Mouse (Mus musculus) hindbrain, postnatal 0 days (tissue): ENCODE measurements around the gene Plbd1. TPM values are rescaled to one million over a fixed set of nuclear protein-coding genes. Genes with fewer than 3 reads are reported as not detected.

ENCODE experiments used
- ATAC-seq: fragments of 200-750 bp; cut with Nextera tagmentation; 2 replicates; pipeline ENCODE4 v1.8.0; 2017; ENCODE audit warnings: mild to moderate bottlenecking, moderate TSS enrichment, moderate library complexity
- DNase-seq: peaks from one replicate; pipeline ENCODE4 v3.0.0-alpha.2; 2015; ENCODE audit warnings: low spot score
- H3K27ac ChIP-seq: fragments of 300-500 bp; sonication (generic); 2 replicates; pipeline ENCODE4 v1.5.1; 2014; ENCODE audit warnings: mild to moderate bottlenecking
- H3K27me3 ChIP-seq: fragments of 300-500 bp; sonication (generic); 2 replicates; pipeline ENCODE4 v1.6.1; 2014; ENCODE audit warnings: low read length, mixed read lengths; ENCODE audit not compliant: insufficient read depth
- H3K36me3 ChIP-seq: fragments of 300-500 bp; sonication (generic); 2 replicates; pipeline ENCODE4 v1.6.1; 2014; ENCODE audit warnings: low read length, mixed read lengths; ENCODE audit not compliant: insufficient read depth
- H3K4me1 ChIP-seq: fragments of 300-500 bp; sonication (generic); 2 replicates; pipeline ENCODE4 v1.6.1; 2014; ENCODE audit warnings: antibody characterized with exemption, low read length, mixed read lengths; ENCODE audit not compliant: insufficient read depth
- H3K4me2 ChIP-seq: fragments of 300-500 bp; sonication (generic); 2 replicates; pipeline ENCODE4 v1.6.1; 2014; ENCODE audit warnings: low read depth, mild to moderate bottlenecking, low read length, moderate library complexity, mixed read lengths
- H3K4me3 ChIP-seq: fragments of 300-500 bp; sonication (generic); 2 replicates; pipeline ENCODE4 v1.5.1; 2014; ENCODE audit warnings: low read length
- H3K9ac ChIP-seq: fragments of 300-500 bp; sonication (generic); replicated peaks from 2 replicates; pipeline ENCODE4 v1.6.1; 2014; ENCODE audit warnings: mild to moderate bottlenecking, low read length, moderate library complexity, mixed read lengths
- H3K9me3 ChIP-seq: fragments of 300-500 bp; sonication (generic); 2 replicates; pipeline ENCODE4 v1.6.1; 2016; ENCODE audit warnings: low read length, mixed read lengths
- CTCF ChIP-seq: IDR thresholded peaks from 2 replicates; pipeline ENCODE4 v1.5.1; 2016; ENCODE audit warnings: antibody characterized with exemption, control low read depth, low read depth
- WGBS: fragments of 180-500 bp; shearing (Covaris S2); extraction: QIAGEN DNeasy Blood & Tissue Kit; methylation state at CpG from one replicate; pipeline ENCODE4 v1.1.7; 2014; 5-methylcytosine and 5-hydroxymethylcytosine counted together
- polyA plus RNA-seq: library from polyadenylated mRNA; unstranded; fragments of >200 nt; fragmentation: Nextera tagmentation; extraction: Ambion mirVana; gene quantifications from 2 replicates; pipeline ENCODE4 v1.2.1, GENCODE M21; 2015
- total RNA-seq: library from RNA; depleted of rRNA; stranded (reverse); fragments of >200 nt; gene quantifications from 2 replicates; pipeline ENCODE4 v1.2.3, GENCODE M21; 2014

Gene Plbd1
- total and polyA plus RNA-seq, 2 experiments from 2014 or later: 1.3 TPM; not detected in 1

DNA sequence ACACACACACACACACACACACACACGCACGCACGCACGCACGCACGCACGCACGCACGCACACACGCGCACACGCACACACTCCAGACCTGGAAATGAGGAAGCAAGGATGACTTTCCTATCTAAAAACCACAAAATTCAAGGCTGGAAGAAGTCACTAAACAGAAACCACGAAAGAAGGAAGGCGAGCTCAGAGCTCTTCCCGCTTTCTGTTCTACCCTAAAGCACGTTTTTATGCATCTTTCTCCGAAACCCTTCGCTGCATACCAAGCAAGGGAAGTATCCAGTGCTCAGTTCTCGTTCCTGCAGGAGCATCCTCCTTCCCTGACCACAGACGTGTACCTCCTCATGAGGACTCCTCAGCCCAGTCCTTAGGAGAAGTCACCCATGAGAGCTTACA, 7.3 kb downstream of the Plbd1 start:
- no peak for TF ChIP-seq CTCF
- DNase-seq (no peak), ATAC-seq (no peak)
- Histone ChIP-seq H3K27ac (no peak overlapping the region), H3K36me3 (no peaks in the 10 kb centered on the region), H3K4me2 (no peak overlapping the region), H3K4me3 (no peak overlapping the region), H3K9ac (no peak overlapping the region), H3K9me3 (no peaks in the 10 kb centered on the region), H3K4me1 (no peaks in the 10 kb centered on the region), H3K27me3 (no peaks in the 10 kb centered on the region)
- 82% methylated on average over 20 of the region's 20 CpGs for WGBS

DNA sequence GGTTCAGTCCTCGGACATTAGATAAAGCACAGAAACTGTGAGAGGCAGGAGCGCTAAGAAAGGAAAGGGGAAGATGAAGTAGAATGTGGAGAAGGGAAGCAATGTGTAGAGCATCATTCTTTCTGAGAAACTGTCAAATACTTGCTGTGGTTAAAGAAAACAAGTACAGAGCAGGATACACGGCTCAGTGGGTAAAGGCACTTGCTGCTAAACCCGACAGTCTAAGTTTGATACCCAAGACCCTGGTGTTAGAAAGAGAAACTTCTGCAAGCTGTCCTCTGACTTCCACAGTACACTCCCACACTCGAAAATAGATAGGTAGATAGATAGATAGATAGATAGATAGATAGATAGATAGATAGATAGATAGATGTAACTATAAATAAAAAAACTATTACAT, 8.4 kb downstream of the Plbd1 start:
- H3K4me1 ChIP-seq: no peaks in the 10 kb centered on the region
- TF ChIP-seq CTCF: no peak
- H3K4me2 ChIP-seq: no peak overlapping the region
- WGBS: 66% methylated on average over 5 of the region's 5 CpGs
- H3K4me3 ChIP-seq: no peak overlapping the region
- no peaks in the 10 kb centered on the region for H3K27me3 ChIP-seq
- no peaks in the 10 kb centered on the region for H3K9me3 ChIP-seq
- DNase-seq (no peak), ATAC-seq (no peak)
- no peak overlapping the region for H3K27ac ChIP-seq
- no peaks in the 10 kb centered on the region for H3K36me3 ChIP-seq
- H3K9ac ChIP-seq: no peak overlapping the region

DNA sequence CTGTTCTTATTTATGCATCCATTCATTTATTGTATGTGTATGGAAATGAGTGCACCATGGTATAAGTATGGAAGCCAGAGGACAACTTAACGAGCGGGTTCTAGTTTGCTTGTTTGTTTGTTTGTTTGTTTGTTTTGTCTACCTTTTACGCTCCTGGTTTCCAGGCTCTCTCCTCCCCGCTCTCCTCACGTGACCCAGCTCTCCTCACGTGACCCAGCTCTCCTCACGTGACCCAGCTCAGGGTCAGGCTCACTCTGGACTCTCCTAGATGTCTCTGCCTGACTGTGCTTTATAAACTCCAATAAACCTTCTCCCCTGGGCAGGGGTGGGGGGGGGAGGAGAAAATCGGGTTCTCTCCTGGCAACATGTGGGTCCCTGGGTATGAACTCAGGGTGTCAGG, 11.1 kb downstream of the Plbd1 start:
- WGBS: 92% methylated on average over 8 of the region's 8 CpGs
- Histone ChIP-seq H3K27me3 (no peaks in the 10 kb centered on the region), H3K9ac (no peak overlapping the region), H3K4me3 (no peak overlapping the region), H3K36me3 (no peaks in the 10 kb centered on the region), H3K27ac (no peak overlapping the region), H3K4me1 (no peaks in the 10 kb centered on the region; the same call in 1 of the 2 replicates), H3K4me2 (no peak overlapping the region), H3K9me3 (no peaks in the 10 kb centered on the region)
- ATAC-seq (no peak), DNase-seq (no peak)
- TF ChIP-seq CTCF: no peak

DNA sequence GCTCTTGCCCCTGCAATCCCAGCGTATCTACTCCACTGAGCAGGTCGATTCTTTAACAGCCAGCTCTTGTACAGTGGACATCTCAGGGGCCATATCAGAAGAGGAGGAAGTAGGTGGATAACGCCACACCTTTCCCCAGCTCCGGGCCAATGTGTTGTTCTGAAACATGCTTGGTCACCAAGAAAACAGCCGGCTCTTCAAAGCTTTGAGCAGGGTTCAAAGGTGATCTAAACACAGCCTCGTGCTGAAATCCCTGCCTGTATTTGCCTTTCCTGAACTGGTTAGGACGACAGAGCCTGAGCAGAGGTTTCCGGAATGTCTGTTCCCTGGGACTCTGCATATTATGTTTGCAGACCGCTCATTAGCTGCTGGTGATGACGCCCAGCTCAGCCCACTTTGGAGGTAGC, 14.3 kb downstream of the Plbd1 start:
- H3K4me1 ChIP-seq: no peaks in the 10 kb centered on the region; the same call in 1 of the 2 replicates
- H3K4me2 ChIP-seq: no peak overlapping the region
- no peaks in the 10 kb centered on the region for H3K27me3 ChIP-seq
- H3K4me3 ChIP-seq: no peak overlapping the region
- H3K9me3 ChIP-seq: no peaks in the 10 kb centered on the region
- no peaks in the 10 kb centered on the region for H3K36me3 ChIP-seq
- no peak overlapping the region for H3K27ac ChIP-seq
- no peak for TF ChIP-seq CTCF
- H3K9ac ChIP-seq: no peak overlapping the region
- WGBS: 78% methylated on average over 10 of the region's 10 CpGs
- DNase-seq: no peak
- ATAC-seq: no peak

DNA sequence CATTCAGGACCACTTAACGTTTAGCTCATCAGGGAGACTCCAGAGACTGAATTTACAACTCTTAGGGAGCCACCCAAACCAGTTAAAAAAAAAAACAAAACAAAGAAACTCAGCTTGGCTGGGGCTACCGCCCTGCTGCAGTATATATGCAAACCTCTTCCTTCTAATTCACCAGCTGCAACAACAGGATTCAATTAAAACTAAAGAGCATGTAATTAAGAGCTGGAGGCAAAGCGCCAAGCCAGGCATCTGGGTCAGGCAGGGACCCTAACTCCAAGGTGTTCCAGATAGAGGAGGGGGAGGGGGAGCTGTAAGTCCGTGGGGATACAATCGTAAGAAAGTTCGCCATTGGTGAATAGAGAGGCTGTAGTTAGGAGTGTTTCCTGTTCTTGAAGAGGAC, 15.5 kb downstream of the Plbd1 start:
- Histone ChIP-seq H3K36me3 (no peaks in the 10 kb centered on the region), H3K4me3 (no peak overlapping the region), H3K4me1 (no peaks in the 10 kb centered on the region; the same call in 1 of the 2 replicates), H3K9me3 (no peaks in the 10 kb centered on the region), H3K27me3 (no peaks in the 10 kb centered on the region), H3K4me2 (no peak overlapping the region), H3K9ac (no peak overlapping the region), H3K27ac (no peak overlapping the region)
- 28% methylated on average over 6 of the region's 6 CpGs for WGBS
- no peak for TF ChIP-seq CTCF
- 0 out of 2 replicates have a peak, but pooled peaks have one; percentile 35 for ATAC-seq
- peak; percentile 37 for DNase-seq

DNA sequence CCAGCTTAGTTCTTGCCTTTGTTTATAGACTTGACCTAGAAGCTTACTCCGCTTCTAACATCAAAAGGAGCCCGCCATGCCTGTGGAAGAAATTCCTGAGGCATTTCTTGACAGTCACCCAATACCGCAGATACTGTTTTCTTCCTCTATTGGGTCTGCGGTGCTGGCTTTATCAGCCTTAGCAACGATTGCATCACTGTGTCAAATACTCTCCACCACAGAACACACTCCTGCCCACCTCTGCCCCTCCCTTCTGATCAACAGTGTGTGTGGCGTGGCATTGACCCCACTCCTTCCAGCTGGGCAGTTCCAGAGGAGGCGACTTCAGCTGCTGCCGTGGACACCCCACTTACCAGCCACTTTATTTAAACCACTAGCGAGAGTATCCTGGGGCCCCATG, 16.0 kb downstream of the Plbd1 start:
- Histone ChIP-seq H3K27ac (no peak overlapping the region), H3K4me3 (no peak overlapping the region), H3K9me3 (no peaks in the 10 kb centered on the region), H3K27me3 (no peaks in the 10 kb centered on the region), H3K4me2 (no peak overlapping the region), H3K4me1 (no peaks in the 10 kb centered on the region; the same call in 1 of the 2 replicates), H3K36me3 (no peaks in the 10 kb centered on the region), H3K9ac (no peak overlapping the region)
- ATAC-seq (0 out of 2 replicates have a peak, but pooled peaks have one; percentile 12), DNase-seq (no peak)
- 53% methylated on average over 9 of the region's 9 CpGs for WGBS
- no peak for TF ChIP-seq CTCF

DNA sequence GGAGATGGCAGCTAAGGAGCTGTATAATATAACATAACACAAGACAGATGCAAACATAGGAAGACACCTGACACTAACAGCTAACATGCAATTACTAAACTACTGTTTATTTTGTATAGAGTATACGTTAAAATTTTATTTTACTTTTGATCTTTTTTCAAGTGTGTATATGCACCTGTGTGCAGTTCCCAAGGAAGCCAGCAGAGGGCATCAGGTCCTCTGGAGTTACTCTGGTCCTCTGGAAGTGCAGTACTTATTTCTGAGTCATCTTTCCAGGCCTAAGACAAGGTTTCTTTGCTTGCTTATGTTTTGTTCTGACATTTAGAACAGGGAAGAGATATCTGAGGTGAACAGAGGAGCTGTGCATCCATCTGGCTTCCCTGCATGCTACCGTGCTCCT, 17.6 kb downstream of the Plbd1 start:
- ATAC-seq (no peak), DNase-seq (no peak)
- Histone ChIP-seq H3K36me3 (no peaks in the 10 kb centered on the region), H3K9me3 (no peaks in the 10 kb centered on the region), H3K4me1 (no peaks in the 10 kb centered on the region; the same call in 1 of the 2 replicates), H3K27me3 (no peaks in the 10 kb centered on the region), H3K27ac (no peak overlapping the region), H3K9ac (no peak overlapping the region), H3K4me2 (no peak overlapping the region), H3K4me3 (no peak overlapping the region)
- WGBS: 93% methylated on average over 2 of the region's 2 CpGs
- peak; percentile 32; the same call in 1 of the 2 replicates for TF ChIP-seq CTCF
